Mouse (Mus musculus) embryonic facial prominence, embryonic 13.5 days (tissue): ENCODE data around the gene 4930519P11Rik. TPM values are rescaled to one million over a fixed set of nuclear protein-coding genes. Genes with fewer than 3 reads are reported as not detected.
A peak's percentile ranks its signal among the peaks of the same experiment; 100 is the strongest.

Experiments used
- ATAC-seq: fragments of 200-750 bp; cut with Nextera tagmentation; 2 replicates; pipeline ENCODE4 v1.8.0; 2017; ENCODE audit warnings: low read depth; ENCODE audit not compliant: insufficient number of reproducible peaks, insufficient read depth, low FRiP score, low TSS enrichment
- H3K27ac ChIP-seq: fragments of 300-500 bp; sonication (generic); 2 replicates; pipeline ENCODE4 v1.5.1; 2015; ENCODE audit warnings: moderate library complexity, mild to moderate bottlenecking, inconsistent platforms
- H3K27me3 ChIP-seq: fragments of 300-500 bp; sonication (generic); 2 replicates; pipeline ENCODE4 v1.6.1; 2015; ENCODE audit warnings: mild to moderate bottlenecking, inconsistent platforms
- H3K36me3 ChIP-seq: fragments of 300-500 bp; sonication (generic); 2 replicates; pipeline ENCODE4 v1.6.1; 2015; ENCODE audit warnings: mild to moderate bottlenecking, inconsistent platforms
- H3K4me1 ChIP-seq: fragments of 300-500 bp; sonication (generic); 2 replicates; pipeline ENCODE4 v1.6.1; 2015; ENCODE audit warnings: inconsistent platforms
- H3K4me2 ChIP-seq: fragments of 300-500 bp; sonication (generic); 2 replicates; pipeline ENCODE4 v1.6.1; 2015; ENCODE audit warnings: moderate library complexity, mild to moderate bottlenecking, inconsistent platforms
- H3K4me3 ChIP-seq: fragments of 300-500 bp; sonication (generic); 2 replicates; pipeline ENCODE4 v1.5.1; 2015; ENCODE audit warnings: mild to moderate bottlenecking, inconsistent platforms
- H3K9ac ChIP-seq: fragments of 300-500 bp; sonication (generic); 2 replicates; pipeline ENCODE4 v1.6.1; 2015; ENCODE audit warnings: mild to moderate bottlenecking, inconsistent platforms
- H3K9me3 ChIP-seq: fragments of 300-500 bp; sonication (generic); 2 replicates; pipeline ENCODE4 v1.6.1; 2016; ENCODE audit warnings: inconsistent platforms
- WGBS: fragments of 180-500 bp; shearing (Covaris S2); methylation state at CpG from one replicate; pipeline ENCODE4 v1.1.7; 2015; ENCODE audit warnings: mixed read lengths; 5-methylcytosine and 5-hydroxymethylcytosine counted together
- polyA plus RNA-seq: library from polyadenylated mRNA; unstranded; fragments of >200 nt; fragmentation: Nextera tagmentation; extraction: Ambion mirVana; gene quantifications from 2 replicates; pipeline ENCODE4 v1.2.1, GENCODE M21; 2015

The 4930519P11Rik gene
- polyA plus RNA-seq, 1 experiment from 2014 or later: not detected

GRCm38 (mm10) chr2:154565562-154565961, 47.7 kb downstream of the 4930519P11Rik start:
- WGBS: 81% methylated on average over 3 of the region's 3 CpGs
- no peaks in the 10 kb centered on the region for H3K27me3 ChIP-seq
- no peak for ATAC-seq
- H3K4me1 ChIP-seq: peaks cover 41% of the 10 kb centered on the region
- peak overlapping the region; percentile 36; the same call in 1 of the 2 replicates for H3K9ac ChIP-seq
- H3K4me3 ChIP-seq: no peak overlapping the region
- no peak overlapping the region for H3K27ac ChIP-seq
- no peaks in the 10 kb centered on the region for H3K9me3 ChIP-seq
- H3K4me2 ChIP-seq: no peak overlapping the region
- H3K36me3 ChIP-seq: peaks cover 30% of the 10 kb centered on the region

- Histone ChIP-seq H3K4me2 (no peak overlapping the region), H3K9ac (no peak overlapping the region), H3K4me1 (peaks cover 44% of the 10 kb centered on the region), H3K36me3 (peaks cover 33% of the 10 kb centered on the region), H3K4me3 (no peak overlapping the region), H3K27ac (no peak overlapping the region), H3K9me3 (no peaks in the 10 kb centered on the region), H3K27me3 (no peaks in the 10 kb centered on the region)
- WGBS: 89% methylated on average over 22 of the region's 22 CpGs
- no peak for ATAC-seq
Measured at GRCm38 (mm10) chr2:154563612-154564170, 49.5 kb downstream of the 4930519P11Rik start.

Other genes with a start within 250 kb of the 4930519P11Rik start
- 18.5 and 22.4 TPM in 2 replicates for gene Cdk5rap1, start 240.4 kb downstream of the 4930519P11Rik start, polyA plus RNA-seq
- gene Snta1, start 205.3 kb downstream of the 4930519P11Rik start, polyA plus RNA-seq: 8.8 and 8.9 TPM in 2 replicates
- gene Cbfa2t2, start 177.0 kb downstream of the 4930519P11Rik start, polyA plus RNA-seq: 54.0 and 54.1 TPM in 2 replicates
- gene 1700003F12Rik, start 66.4 kb downstream of the 4930519P11Rik start, polyA plus RNA-seq: 0.95 and 1.6 TPM in 2 replicates
- gene Actl10, start 61.7 kb downstream of the 4930519P11Rik start, polyA plus RNA-seq: 0.41 and 0.45 TPM in 2 replicates
- 3.8 and 4.3 TPM in 2 replicates for gene Necab3, start 54.5 kb downstream of the 4930519P11Rik start, polyA plus RNA-seq
- 21.1 and 22.6 TPM in 2 replicates for gene E2f1, start 43.5 kb downstream of the 4930519P11Rik start, polyA plus RNA-seq
- 24.0 and 24.7 TPM in 2 replicates for gene Pxmp4, start 9.7 kb downstream of the 4930519P11Rik start, polyA plus RNA-seq
- gene Zfp341, start 140 bp downstream of the 4930519P11Rik start, polyA plus RNA-seq: 1.5 and 1.8 TPM in 2 replicates
- 32.8 and 34.7 TPM in 2 replicates for gene Chmp4b, start 38.3 kb upstream of the 4930519P11Rik start, polyA plus RNA-seq
- not detected in 2 replicates for gene Gm14214, start 156.6 kb upstream of the 4930519P11Rik start, polyA plus RNA-seq
- gene Raly, start 177.7 kb upstream of the 4930519P11Rik start, polyA plus RNA-seq: 49.5 and 58.3 TPM in 2 replicates
- gene a, start 178.0 kb upstream of the 4930519P11Rik start, polyA plus RNA-seq: 18.6 and 23.5 TPM in 2 replicates